Mouse (Mus musculus) c-Kit-positive CD71-negative TER-119-negative erythroid progenitor cells, embryonic 14.5 days (primary cell): ENCODE measurements around the gene Ehbp1.

ENCODE experiments used
- DNase-seq: peaks from one replicate; pipeline ENCODE4 v3.0.0-alpha.2; 2013; ENCODE audit warnings: low read depth

Ehbp1 gene

DNA sequence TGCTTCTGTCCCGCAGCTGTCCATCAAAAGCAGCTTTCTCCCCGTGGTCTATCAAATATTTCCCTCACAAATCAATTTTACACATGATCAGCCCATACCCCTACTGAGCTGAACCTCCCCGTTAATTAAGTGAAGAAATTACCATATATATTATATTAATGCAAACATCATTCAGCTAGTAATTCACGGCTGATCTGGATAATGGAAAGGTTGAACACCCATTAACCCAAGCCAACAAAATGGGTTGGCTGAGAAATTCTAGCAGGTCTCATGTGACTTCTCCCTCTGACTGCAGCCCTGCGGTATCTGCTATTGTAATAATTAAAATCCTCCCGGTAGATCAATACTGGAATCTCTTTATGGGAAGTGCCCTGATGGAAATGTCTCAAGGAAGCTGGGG is 286.2 kb downstream of the Ehbp1 start:
- no peak for DNase-seq

GRCm38 (mm10) chr11:22053034-22053668 is 288.9 kb downstream of the Ehbp1 start:
- DNase-seq: no peak

- DNase-seq: no peak
Measured at GRCm38 (mm10) chr11:22050864-22051263, 291.2 kb downstream of the Ehbp1 start.

- DNase-seq: no peak
Measured at GRCm38 (mm10) chr11:22039854-22040426, 302.2 kb downstream of the Ehbp1 start.

- no peak for DNase-seq
Measured at GRCm38 (mm10) chr11:22034564-22035105, 307.5 kb downstream of the Ehbp1 start.

DNA sequence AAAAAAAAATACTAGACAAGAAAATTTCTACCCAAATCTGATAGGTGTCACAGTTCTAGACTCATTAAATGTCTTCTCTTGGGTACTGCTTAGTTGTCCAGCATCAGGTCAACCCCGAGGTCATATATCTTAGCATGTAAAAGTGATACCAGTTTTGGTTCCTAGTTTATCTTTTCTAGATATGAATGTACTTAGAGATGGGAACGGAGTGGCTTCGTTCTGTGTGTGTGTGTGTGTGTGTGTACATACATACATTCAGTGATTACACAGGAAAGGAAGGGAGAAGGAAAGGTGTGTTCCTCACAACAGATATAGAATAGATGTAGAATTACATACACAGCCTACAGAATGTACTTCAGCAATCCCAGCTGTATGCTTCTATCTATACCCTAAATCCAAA is 308.5 kb downstream of the Ehbp1 start:
- DNase-seq: no peak

DNA sequence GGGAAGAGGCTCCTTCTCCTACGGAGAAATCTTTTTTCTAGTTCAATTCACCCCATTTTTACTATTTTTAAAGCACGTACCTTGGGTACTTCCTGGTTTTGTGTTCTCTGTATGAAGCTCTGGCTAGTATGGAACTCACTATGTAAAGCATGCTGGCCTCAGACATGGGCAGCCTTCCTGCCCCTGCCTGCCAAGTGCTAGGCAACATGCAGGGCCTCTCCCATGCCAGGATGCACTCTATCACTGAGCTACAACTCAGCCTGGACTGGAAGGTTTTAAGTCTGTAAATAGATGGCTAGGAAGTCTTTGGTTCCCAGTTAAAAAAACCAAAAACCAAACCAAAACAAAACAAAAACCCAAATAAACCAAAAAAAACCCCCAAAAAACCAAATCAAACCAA is 321.5 kb downstream of the Ehbp1 start:
- no peak for DNase-seq

- no peak for DNase-seq
Measured at GRCm38 (mm10) chr11:22017444-22017843, 324.6 kb downstream of the Ehbp1 start.

- no peak for DNase-seq
Measured at GRCm38 (mm10) chr11:22016341-22016740, 325.8 kb downstream of the Ehbp1 start.

DNA sequence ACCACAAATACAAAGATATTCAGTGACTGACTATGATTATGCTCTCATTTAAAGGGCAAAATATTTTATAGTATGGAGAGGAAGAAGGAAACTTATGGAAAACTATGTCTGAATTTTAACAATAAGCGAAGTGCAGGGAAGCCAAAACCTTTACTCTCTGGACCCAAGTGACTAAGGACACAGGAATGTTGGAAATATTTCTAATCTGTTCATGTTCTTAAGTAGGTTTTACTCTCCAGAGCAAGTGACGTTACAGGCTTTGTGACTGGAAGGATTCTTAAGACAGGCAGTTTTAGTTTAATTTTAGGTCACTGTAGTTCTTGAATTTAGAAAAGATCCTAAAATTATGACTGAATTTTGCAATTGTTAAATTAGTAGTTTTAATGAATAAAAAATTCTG is 333.3 kb downstream of the Ehbp1 start:
- no peak for DNase-seq

- DNase-seq: no peak
Measured at GRCm38 (mm10) chr11:22008129-22008596, 333.9 kb downstream of the Ehbp1 start.

DNA sequence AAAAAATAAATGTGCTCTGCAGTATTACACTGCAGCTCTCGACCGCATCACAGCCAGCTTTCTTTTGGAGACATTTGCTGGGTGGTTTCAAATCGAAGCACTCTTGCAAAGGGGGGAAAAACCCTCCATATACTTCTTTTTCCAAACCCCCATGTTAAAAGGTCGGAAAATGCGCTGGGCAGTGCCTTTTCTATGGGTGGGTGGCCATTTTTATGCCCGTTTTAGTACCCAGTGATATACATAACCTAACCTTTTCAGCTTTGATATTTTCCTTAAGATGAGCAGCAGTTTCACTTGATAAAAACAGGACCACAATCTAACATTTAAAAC is 334.3 kb downstream of the Ehbp1 start:
- DNase-seq: no peak

DNA sequence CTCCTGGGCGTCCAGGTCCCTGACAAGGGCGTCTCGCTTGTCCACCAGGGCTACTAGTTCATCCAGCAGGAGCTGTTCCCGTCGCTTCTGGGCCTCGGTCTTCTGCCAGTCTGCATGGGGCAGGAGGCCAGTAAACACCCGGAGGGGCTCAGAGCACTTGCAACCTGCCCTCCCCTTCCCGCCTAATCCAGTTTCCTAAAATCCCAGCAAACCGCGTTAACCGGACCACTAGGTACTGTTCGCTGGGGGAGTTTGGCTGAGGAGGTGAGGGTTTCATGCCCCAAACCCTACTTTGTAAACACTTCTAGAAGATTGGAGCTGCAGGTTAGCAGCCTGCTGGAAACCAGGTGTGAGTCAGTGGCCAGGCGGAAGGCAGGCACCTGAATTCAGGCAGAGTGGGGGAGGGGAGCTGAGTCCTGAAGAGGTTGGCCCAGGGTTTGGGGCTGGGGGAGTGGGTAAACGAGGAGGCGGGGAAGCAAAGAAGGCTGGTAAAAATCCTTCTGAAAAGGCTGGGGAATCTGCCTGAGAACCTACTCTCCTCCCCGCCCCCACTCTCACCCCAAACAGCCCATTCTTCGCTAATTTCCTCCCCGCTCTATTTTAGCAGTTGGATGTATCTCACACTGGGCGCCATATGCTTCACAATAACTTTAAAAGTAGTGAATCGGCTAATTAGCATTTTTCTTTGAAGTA is 334.9 kb downstream of the Ehbp1 start:
- no peak for DNase-seq

DNA sequence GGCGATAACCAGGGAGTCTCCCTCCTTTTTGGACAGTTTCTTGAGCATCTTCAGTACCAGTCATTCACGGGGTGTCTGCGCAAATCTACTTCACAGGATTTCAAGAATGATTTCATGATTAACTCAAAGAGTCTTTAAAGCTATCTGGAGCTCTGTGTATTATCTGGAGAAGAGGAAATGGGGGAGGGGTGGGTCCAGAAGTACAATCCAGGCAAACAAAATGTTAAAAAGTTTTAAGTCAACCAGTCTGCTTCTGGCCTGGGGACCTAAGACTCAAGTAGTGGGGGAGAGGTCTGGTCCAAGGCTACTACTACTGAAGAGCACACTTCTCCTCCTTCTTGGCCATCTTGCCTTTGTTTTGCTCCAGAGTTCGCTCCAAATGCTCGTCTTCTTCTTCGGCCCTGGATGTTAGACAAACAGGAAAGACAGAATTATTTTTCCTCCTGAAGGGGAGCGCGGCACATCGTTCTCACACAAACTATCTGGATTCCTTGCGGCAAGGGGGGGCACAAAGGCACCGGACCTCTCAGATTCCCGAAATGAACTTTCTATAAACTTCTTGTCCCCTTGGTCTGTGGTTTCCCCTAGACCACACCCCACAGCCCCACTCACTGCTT is 335.5 kb downstream of the Ehbp1 start:
- DNase-seq: no peak

DNA sequence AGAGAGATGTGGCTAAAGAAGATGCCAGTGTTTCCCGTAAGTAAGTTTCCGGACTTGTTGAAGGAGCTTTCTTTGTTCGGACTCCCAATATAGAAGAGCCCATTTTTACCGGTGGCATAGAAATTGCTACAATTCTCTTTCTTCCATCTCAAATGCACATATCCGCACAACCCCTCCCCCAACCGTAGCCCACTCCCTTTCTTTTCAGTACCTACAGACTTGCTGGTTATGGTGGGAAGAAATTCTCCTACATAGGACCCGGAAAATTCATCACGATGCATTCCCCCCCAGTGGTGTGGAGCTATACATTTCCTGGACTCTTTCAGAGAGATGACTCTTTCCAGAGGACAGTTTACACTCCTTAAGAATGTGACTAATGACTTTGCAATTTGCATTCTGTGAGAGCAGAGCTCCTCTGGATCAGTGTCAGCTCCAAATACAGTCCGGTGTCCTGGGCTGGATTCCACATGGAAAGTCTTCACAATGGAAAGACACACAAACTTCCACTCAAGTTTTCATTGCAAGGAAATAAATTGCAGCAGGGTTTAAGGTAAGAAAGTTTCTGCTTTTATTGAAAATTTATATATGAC is 336.7 kb downstream of the Ehbp1 start:
- DNase-seq: no peak

GRCm38 (mm10) chr11:22004331-22004841 is 337.7 kb downstream of the Ehbp1 start:
- no peak for DNase-seq

DNA sequence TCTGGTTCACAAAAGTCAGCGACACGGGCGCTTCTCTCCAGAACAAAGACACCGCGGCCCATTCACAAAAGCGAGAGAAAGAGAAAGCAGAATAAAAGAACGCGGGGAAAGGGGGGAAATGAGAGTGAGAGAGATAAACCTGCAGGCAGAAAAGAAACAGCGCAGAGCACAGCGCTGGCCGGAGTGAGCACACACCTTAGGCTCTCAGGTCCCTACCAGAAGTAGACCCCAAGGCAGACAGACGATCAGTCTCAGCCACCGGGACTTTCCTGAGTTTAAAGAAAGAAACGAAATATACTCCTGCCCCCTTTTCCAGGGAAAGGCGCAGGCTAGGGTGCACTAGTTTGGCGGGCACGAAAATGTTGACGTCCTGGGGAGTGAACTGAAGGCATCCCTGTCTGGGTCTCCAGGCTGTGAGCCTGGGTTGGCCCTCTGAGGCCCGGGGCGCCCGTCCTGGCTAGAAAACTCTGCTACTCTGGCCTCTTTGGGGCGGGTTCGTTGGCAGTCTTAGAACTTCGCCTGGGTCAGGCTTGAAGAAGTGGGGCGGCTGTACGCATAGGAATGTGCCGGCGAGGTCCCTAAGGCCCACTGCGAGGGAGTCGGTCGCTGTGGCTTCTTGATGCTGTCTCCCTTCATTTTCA is 338.6 kb downstream of the Ehbp1 start:
- no peak for DNase-seq

GRCm38 (mm10) chr11:22002783-22003340 is 339.2 kb downstream of the Ehbp1 start, which contains the start of gene Otx1:
Gene Otx1 (minus strand): TSS chr11:22002897.
- DNase-seq: no peak

GRCm38 (mm10) chr11:22002062-22002782 is 339.9 kb downstream of the Ehbp1 start:
- DNase-seq: no peak

DNA sequence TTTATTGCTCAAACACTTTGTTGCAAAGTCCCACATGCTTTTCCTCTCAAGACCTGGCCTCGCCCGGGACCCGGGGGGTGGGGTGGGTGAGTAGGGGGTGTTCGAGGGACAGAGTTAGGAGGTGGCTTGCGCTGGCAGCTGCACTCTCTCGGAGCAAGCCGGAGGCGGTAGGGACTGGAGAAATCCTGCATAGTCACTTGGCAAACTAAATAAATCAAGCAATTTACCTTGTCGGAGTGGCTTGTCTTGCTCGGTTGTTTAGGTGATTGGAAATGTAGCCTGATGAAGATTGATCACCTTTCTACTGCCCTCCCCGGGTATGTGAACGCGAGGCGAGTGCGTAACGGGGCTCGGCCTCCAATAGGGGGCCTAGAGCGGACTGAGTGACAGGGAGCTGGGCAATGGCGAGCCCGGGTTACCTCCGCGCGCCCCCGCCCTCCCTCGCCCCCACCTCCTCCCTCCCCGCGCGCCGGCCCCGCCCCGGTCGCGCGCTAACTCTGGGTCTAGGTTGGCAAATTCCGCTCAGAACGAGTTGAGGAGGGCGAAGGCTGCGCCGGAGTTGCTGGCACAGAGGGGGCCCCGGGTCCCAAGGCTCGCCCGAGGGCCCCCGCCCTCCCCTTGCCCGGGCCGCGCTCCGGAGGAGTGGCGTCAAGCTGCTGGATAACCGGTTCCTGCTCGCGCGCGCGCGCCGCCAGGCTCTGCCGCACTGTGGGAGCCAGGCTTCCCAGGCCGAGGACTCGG is 340.6 kb downstream of the Ehbp1 start:
- no peak for DNase-seq
